Mouse (Mus musculus) C3H10T1/2 (cell line): ENCODE results near the gene Sapcd1. TPM values are rescaled to one million over a fixed set of nuclear protein-coding genes. Genes with fewer than 3 reads are reported as not detected.

Experiments
- polyA plus RNA-seq, 2 experiments: library from polyadenylated mRNA; unstranded; fragments of >200 nt; fragmentation: generic; extraction: Trizol; gene quantifications; one replicate each; pipeline ENCODE4 v1.2.1; 2012; ENCODE audit warnings: missing spikeins in 2 of 2

The Sapcd1 gene
- 1 to 10 TPM in 1 of 2 experiments, under 1 TPM in 1; 0.81 to 2.6 TPM for polyA plus RNA-seq

GRCm38 (mm10) chr17:35027277-35028068, at the start of gene Sapcd1:
Gene Sapcd1 (minus strand): TSS chr17:35028016.

GRCm38 (mm10) chr17:35076507-35077176, 48.8 kb upstream of the Sapcd1 start, which contains the start of gene Ly6g6e:
Gene Ly6g6e (plus strand): TSS chr17:35076902.

DNA sequence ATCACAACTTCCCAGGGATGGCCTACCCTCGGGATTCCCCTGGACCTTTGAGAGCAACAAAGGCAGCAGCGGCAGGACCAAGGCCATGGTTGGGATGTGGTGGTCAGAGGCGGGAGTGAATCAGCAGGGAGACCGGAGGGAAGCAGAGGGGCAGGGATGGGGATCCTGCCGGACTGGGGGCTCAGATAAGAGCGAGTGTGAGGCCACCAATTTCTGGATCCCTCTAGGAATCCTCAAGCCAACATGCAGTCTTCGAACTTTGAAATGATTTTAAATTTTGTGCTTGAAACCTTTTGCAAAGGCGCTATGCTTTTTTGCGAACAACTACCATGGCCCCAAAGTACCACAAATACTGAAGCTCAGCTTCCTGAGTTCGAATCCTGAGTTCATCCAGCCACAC, 38.3 kb upstream of the Sapcd1 start, which contains the start of gene Mpig6b:
TSS of gene Mpig6b (minus strand) at position 101 of the 400 bp plus-strand sequence.

DNA sequence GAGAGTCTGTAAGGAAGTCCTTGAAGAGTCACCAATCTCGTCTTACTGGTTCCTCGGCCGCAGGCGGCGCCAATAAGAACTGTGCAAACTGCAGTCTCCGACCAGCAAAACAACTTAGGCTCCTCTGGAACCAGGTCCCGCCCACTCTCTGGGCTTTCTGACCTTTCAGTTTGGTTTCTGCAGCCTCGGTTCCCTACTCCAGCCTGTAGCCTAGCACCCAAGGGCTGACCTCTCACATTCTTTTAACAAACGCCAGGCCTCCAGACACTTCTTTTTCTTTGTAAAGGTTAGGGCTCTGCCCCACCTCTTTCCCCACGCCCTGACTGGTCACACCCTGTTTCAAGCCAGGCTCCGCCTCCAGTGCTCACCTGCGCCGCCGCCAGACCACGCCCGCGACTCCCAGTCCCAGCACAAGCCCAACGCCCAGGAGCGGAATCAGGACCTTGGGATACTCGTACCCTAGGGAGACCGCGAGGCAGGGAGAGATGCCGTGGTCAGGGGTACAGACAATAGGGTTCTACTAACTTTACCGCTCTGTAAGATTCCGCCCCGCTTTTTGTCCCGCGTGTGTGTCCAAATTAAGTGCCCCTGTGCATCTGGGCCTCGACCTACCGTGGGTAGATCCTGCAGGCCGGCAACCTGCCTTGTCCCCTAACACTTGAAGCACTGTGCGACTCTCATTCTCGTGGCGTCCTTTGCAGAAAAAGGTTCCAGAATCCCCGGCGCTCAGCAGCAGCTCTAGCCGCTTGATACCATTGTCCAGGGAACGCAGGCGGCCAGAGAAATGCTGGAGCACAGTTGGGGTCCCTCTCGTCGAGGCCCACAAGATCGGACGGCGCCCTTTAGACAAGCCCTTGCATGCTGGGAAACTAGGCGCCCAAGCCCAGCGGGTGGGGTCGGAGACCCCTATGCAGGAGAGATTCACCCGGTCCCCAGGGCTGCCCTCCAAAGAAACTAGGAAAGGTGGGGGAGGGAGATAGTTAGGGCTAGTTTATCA, 37.4 kb upstream of the Sapcd1 start, which contains the start of gene Ly6g6c:
TSS of gene Ly6g6c (plus strand) at position 438 of the 997 bp plus-strand sequence.

GRCm38 (mm10) chr17:35058911-35059892, 31.4 kb upstream of the Sapcd1 start, which contains the start of gene Ddah2:
Gene Ddah2 (plus strand): TSS chr17:35059035.

GRCm38 (mm10) chr17:35049561-35050016, 21.8 kb upstream of the Sapcd1 start, which contains the start of gene Clic1:
Gene Clic1 (plus strand): TSS chr17:35049966.

GRCm38 (mm10) chr17:35046681-35047455, 19.1 kb upstream of the Sapcd1 start, which contains the start of gene Msh5:
Gene Msh5 (minus strand): TSS chr17:35046745.

GRCm38 (mm10) chr17:35016376-35016775, 11.4 kb downstream of the Sapcd1 start, which contains the start of gene Vwa7:
Gene Vwa7 (plus strand): TSS chr17:35016579.

DNA sequence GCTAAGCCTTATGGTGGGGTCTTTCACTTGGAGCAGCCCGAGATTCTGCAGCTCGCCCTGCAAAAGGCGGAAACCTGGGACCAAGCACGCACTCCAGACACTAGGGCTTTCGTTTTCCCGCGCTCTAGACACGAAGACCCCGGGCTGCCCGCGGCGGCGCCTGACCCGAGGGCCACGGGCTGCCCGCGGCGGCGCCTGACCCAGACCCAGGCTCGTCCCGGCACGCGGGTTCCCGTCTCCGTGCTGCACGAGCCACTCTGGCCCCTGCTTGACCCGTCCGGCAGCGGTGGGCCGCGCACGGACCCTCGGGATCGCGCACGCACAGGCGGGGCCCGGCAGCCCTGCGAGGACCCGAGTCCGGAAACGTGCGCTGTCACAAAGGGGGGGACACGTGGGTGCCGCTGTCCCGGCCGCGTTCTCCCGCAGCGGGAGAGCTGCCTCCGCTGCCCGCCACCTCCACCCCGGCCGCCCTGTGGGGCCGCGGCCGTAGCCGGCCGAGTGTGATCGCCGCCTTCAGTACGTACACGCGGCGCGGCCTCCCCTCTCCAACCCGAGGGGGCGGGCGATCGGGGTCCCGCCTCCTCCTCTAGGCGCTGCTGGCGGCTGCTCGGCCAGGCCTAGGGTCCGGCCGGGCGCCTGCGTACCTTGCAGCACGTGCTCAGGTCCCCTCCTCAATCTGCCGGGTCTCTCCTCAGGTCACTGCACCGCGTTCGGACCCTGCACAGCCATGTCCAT, 26.9 kb downstream of the Sapcd1 start, which contains the start of gene Vars:
TSS of gene Vars (plus strand) at position 271 of the 735 bp plus-strand sequence.

GRCm38 (mm10) chr17:34981690-34982180, 46.1 kb downstream of the Sapcd1 start, which contains the start of gene Lsm2:
Gene Lsm2 (plus strand): TSS chr17:34981862.

Other genes starting within 250 kb of the Sapcd1 start
- gene Cyp21a1, start 223.5 kb downstream of the Sapcd1 start, polyA plus RNA-seq, result under 1 TPM in 1 of 2 experiments, not detected in 1; 0.09 TPM
- gene Stk19, start 191.1 kb downstream of the Sapcd1 start, polyA plus RNA-seq, result 10 to 100 TPM; 38.4 to 44.5 TPM
- gene Dxo, start 191.0 kb downstream of the Sapcd1 start, polyA plus RNA-seq, result 10 to 100 TPM; 47.7 to 51.0 TPM
- 10 to 100 TPM; 19.7 to 48.2 TPM for gene Skiv2l, start 177.8 kb downstream of the Sapcd1 start, polyA plus RNA-seq
- 100 to 1,000 TPM in 1 of 2 experiments, 10 to 100 TPM in 1; 65.1 to 134 TPM for gene Nelfe, start 177.6 kb downstream of the Sapcd1 start, polyA plus RNA-seq
- gene Cfb, start 165.5 kb downstream of the Sapcd1 start, polyA plus RNA-seq, result 1 to 10 TPM in 1 of 2 experiments, under 1 TPM in 1; 0.09 to 1.2 TPM
- gene Zbtb12, start 148.5 kb downstream of the Sapcd1 start, polyA plus RNA-seq, result 10 to 100 TPM in 1 of 2 experiments, 1 to 10 TPM in 1; 7.9 to 21.3 TPM
- not detected for gene Gm20547, start 146.0 kb downstream of the Sapcd1 start, polyA plus RNA-seq
- gene C2, start 129.8 kb downstream of the Sapcd1 start, polyA plus RNA-seq, result under 1 TPM; 0.44 to 0.51 TPM
- gene Ehmt2, start 129.5 kb downstream of the Sapcd1 start, polyA plus RNA-seq, result 100 to 1,000 TPM; 206 to 224 TPM
- gene Slc44a4, start 113.5 kb downstream of the Sapcd1 start, polyA plus RNA-seq, result not detected
- 10 to 100 TPM in 1 of 2 experiments, 1 to 10 TPM in 1; 6.2 to 20.0 TPM for gene Neu1, start 96.8 kb downstream of the Sapcd1 start, polyA plus RNA-seq
- 10 to 100 TPM in 1 of 2 experiments, 1 to 10 TPM in 1; 5.1 to 34.0 TPM for gene Hspa1b, start 68.8 kb downstream of the Sapcd1 start, polyA plus RNA-seq
- not detected for gene Gm20481, start 58.1 kb downstream of the Sapcd1 start, polyA plus RNA-seq
- gene Hspa1a, start 55.9 kb downstream of the Sapcd1 start, polyA plus RNA-seq, result under 1 TPM; 0.08 to 0.32 TPM
- gene Hspa1l, start 55.3 kb downstream of the Sapcd1 start, polyA plus RNA-seq, result 1 to 10 TPM in 1 of 2 experiments, under 1 TPM in 1; 0.16 to 1.9 TPM
- 100 to 1,000 TPM in 1 of 2 experiments, 10 to 100 TPM in 1; 85.9 to 302 TPM for gene Lsm2, start 46.2 kb downstream of the Sapcd1 start, polyA plus RNA-seq
- gene Vars, start 27.0 kb downstream of the Sapcd1 start, polyA plus RNA-seq, result 100 to 1,000 TPM; 118 to 278 TPM
- under 1 TPM; 0.02 to 0.09 TPM for gene Vwa7, start 11.4 kb downstream of the Sapcd1 start, polyA plus RNA-seq
- 1 to 10 TPM; 2.2 to 3.3 TPM for gene Msh5, start 18.7 kb upstream of the Sapcd1 start, polyA plus RNA-seq
- 100 to 1,000 TPM; 603 to 758 TPM for gene Clic1, start 21.9 kb upstream of the Sapcd1 start, polyA plus RNA-seq
- gene Ddah2, start 31.0 kb upstream of the Sapcd1 start, polyA plus RNA-seq, result 100 to 1,000 TPM in 1 of 2 experiments, 10 to 100 TPM in 1; 66.2 to 309 TPM
- 1 to 10 TPM in 1 of 2 experiments, under 1 TPM in 1; 0.11 to 1.9 TPM for gene Ly6g6c, start 37.4 kb upstream of the Sapcd1 start, polyA plus RNA-seq
- under 1 TPM in 1 of 2 experiments, not detected in 1; 0.14 TPM for gene Mpig6b, start 38.2 kb upstream of the Sapcd1 start, polyA plus RNA-seq
- not detected for gene Ly6g6e, start 48.9 kb upstream of the Sapcd1 start, polyA plus RNA-seq
- not detected for gene Ly6g6d, start 50.0 kb upstream of the Sapcd1 start, polyA plus RNA-seq
- gene Ly6g6f, start 57.6 kb upstream of the Sapcd1 start, polyA plus RNA-seq, result not detected
- 100 to 1,000 TPM in 1 of 2 experiments, 10 to 100 TPM in 1; 38.3 to 112 TPM for gene Abhd16a, start 61.2 kb upstream of the Sapcd1 start, polyA plus RNA-seq
- not detected for gene Ly6g5c, start 80.3 kb upstream of the Sapcd1 start, polyA plus RNA-seq
- under 1 TPM; 0.12 to 0.45 TPM for gene Ly6g5b, start 87.4 kb upstream of the Sapcd1 start, polyA plus RNA-seq
- gene Gpank1, start 93.4 kb upstream of the Sapcd1 start, polyA plus RNA-seq, result 10 to 100 TPM; 21.2 to 31.6 TPM
- gene Csnk2b, start 94.0 kb upstream of the Sapcd1 start, polyA plus RNA-seq, result 100 to 1,000 TPM; 326 to 608 TPM
- gene D17H6S53E, start 98.4 kb upstream of the Sapcd1 start, polyA plus RNA-seq, result 10 to 100 TPM in 1 of 2 experiments, 1 to 10 TPM in 1; 6.0 to 17.0 TPM
- under 1 TPM in 1 of 2 experiments, not detected in 1; 0.44 TPM for gene Apom, start 104.0 kb upstream of the Sapcd1 start, polyA plus RNA-seq
- gene Bag6, start 107.2 kb upstream of the Sapcd1 start, polyA plus RNA-seq, result 100 to 1,000 TPM; 261 to 413 TPM
- 100 to 1,000 TPM; 216 to 365 TPM for gene Prrc2a, start 136.9 kb upstream of the Sapcd1 start, polyA plus RNA-seq
- gene Aif1, start 148.1 kb upstream of the Sapcd1 start, polyA plus RNA-seq, result under 1 TPM in 1 of 2 experiments, not detected in 1; 0.47 TPM
- gene Lst1, start 160.4 kb upstream of the Sapcd1 start, polyA plus RNA-seq, result 10 to 100 TPM in 1 of 2 experiments, 1 to 10 TPM in 1; 1.9 to 10.8 TPM
- under 1 TPM; 0.05 to 0.06 TPM for gene Ltb, start 166.4 kb upstream of the Sapcd1 start, polyA plus RNA-seq
- gene Tnf, start 174.0 kb upstream of the Sapcd1 start, polyA plus RNA-seq, result not detected
- gene Lta, start 177.3 kb upstream of the Sapcd1 start, polyA plus RNA-seq, result under 1 TPM; 0.12 to 0.13 TPM
- gene Gm16181, start 192.8 kb upstream of the Sapcd1 start, polyA plus RNA-seq, result under 1 TPM in 1 of 2 experiments, not detected in 1; 0.20 TPM
- 1 to 10 TPM; 1.8 to 4.6 TPM for gene Atp6v1g2, start 205.6 kb upstream of the Sapcd1 start, polyA plus RNA-seq
- gene Nfkbil1, start 207.8 kb upstream of the Sapcd1 start, polyA plus RNA-seq, result 10 to 100 TPM; 26.9 to 35.6 TPM
- 100 to 1,000 TPM; 295 to 318 TPM for gene Ddx39b, start 213.7 kb upstream of the Sapcd1 start, polyA plus RNA-seq
- gene H2-D1, start 234.7 kb upstream of the Sapcd1 start, polyA plus RNA-seq, result 10 to 100 TPM; 15.2 to 43.8 TPM